Mouse (Mus musculus) heart, postnatal 0 days (tissue): Measurements from ENCODE around the gene Ahctf1. TPM values are rescaled to one million over a fixed set of nuclear protein-coding genes. Genes with fewer than 3 reads are reported as not detected.

Experiments
- ATAC-seq: fragments of 200-750 bp; cut with Nextera tagmentation; 2 replicates; pipeline ENCODE4 v1.8.0; 2017; ENCODE audit warnings: low read depth, moderate number of reproducible peaks, moderate library complexity; ENCODE audit not compliant: insufficient read depth
- DNase-seq: peaks from one replicate; pipeline ENCODE4 v3.0.0-alpha.2; 2016; ENCODE audit warnings: low spot score
- H3K27ac ChIP-seq: fragments of 300-500 bp; sonication (generic); 2 replicates; pipeline ENCODE4 v1.5.1; 2014; ENCODE audit warnings: low read depth, mild to moderate bottlenecking
- H3K27me3 ChIP-seq: fragments of 300-500 bp; sonication (generic); 2 replicates; pipeline ENCODE4 v1.6.1; 2014; ENCODE audit warnings: low read length, mixed read lengths; ENCODE audit not compliant: control insufficient read depth, insufficient read depth
- H3K36me3 ChIP-seq: fragments of 300-500 bp; sonication (generic); replicated peaks from 2 replicates; pipeline ENCODE4 v1.6.1; 2014; ENCODE audit warnings: low read length, mixed read lengths; ENCODE audit not compliant: control insufficient read depth, insufficient read depth
- H3K4me1 ChIP-seq: fragments of 300-500 bp; sonication (generic); 2 replicates; pipeline ENCODE4 v1.6.1; 2014; ENCODE audit warnings: antibody characterized with exemption; ENCODE audit not compliant: control insufficient read depth, insufficient read depth
- H3K4me2 ChIP-seq: fragments of 300-500 bp; sonication (generic); 2 replicates; pipeline ENCODE4 v1.6.1; 2014; ENCODE audit warnings: low read depth, mild to moderate bottlenecking, low read length, moderate library complexity
- H3K4me3 ChIP-seq: fragments of 300-500 bp; sonication (generic); 2 replicates; pipeline ENCODE4 v1.5.1; 2014; ENCODE audit warnings: low read depth, low read length
- H3K9ac ChIP-seq: fragments of 300-500 bp; sonication (generic); replicated peaks from 2 replicates; pipeline ENCODE4 v1.6.1; 2014; ENCODE audit warnings: low read depth, low read length, mixed read lengths
- H3K9me3 ChIP-seq: fragments of 300-500 bp; sonication (generic); replicated peaks from 2 replicates; pipeline ENCODE4 v1.6.1; 2016; ENCODE audit warnings: low read length; ENCODE audit not compliant: control insufficient read depth
- CTCF ChIP-seq: IDR thresholded peaks from 2 replicates; pipeline ENCODE4 v1.5.1; 2016; ENCODE audit warnings: antibody characterized with exemption, control low read depth, low read depth
- EP300 ChIP-seq: IDR thresholded peaks from 2 replicates; pipeline ENCODE4 v1.6.1; 2016; ENCODE audit warnings: antibody characterized with exemption, low read depth
- WGBS: fragments of 180-500 bp; shearing (Covaris S2); extraction: QIAGEN DNeasy Blood & Tissue Kit; methylation state at CpG from one replicate; pipeline ENCODE4 v1.1.7; 2014; 5-methylcytosine and 5-hydroxymethylcytosine counted together
- polyA plus RNA-seq: library from polyadenylated mRNA; unstranded; fragments of >200 nt; fragmentation: Nextera tagmentation; extraction: Ambion mirVana; gene quantifications from 2 replicates; pipeline ENCODE4 v1.2.1, GENCODE M21; 2015
- total RNA-seq: library from RNA; depleted of rRNA; stranded (reverse); fragments of >200 nt; gene quantifications from 2 replicates; pipeline ENCODE4 v1.2.3, GENCODE M21; 2014; ENCODE audit warnings: low replicate concordance

The Ahctf1 gene
- total and polyA plus RNA-seq, 2 experiments from 2014 or later, result 8.0 to 20.9 TPM

DNA sequence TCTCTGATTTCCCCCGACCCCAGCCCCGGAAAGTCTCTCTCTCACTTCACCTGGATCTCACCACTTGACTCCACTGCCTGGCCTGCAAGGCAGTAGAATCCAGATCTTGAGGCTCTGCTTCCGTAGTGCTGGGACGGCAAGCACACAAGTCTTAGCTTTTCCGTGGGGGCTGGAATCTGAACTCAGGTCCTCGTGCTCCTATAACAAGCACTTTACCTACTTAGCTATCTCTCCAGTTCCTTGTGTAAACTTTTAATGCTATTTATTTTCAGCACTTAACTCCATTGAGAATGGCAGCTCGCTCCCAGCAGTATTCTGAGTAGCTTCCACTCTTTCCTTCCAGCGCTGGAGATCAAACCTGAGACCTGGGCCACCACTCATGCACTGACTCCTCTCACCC lies 26.6 kb downstream of the Ahctf1 start:
- Histone ChIP-seq H3K4me3 (no peak overlapping the region), H3K9ac (no peak overlapping the region), H3K36me3 (peaks cover 84% of the 10 kb centered on the region), H3K4me2 (no peak overlapping the region), H3K27me3 (no peaks in the 10 kb centered on the region), H3K27ac (no peak overlapping the region), H3K9me3 (no peaks in the 10 kb centered on the region), H3K4me1 (no peaks in the 10 kb centered on the region)
- DNase-seq (no peak), ATAC-seq (no peak)
- TF ChIP-seq EP300 (no peak), CTCF (no peak)
- 89% methylated on average over 8 of the region's 8 CpGs for whole genome bisulfite sequencing

DNA sequence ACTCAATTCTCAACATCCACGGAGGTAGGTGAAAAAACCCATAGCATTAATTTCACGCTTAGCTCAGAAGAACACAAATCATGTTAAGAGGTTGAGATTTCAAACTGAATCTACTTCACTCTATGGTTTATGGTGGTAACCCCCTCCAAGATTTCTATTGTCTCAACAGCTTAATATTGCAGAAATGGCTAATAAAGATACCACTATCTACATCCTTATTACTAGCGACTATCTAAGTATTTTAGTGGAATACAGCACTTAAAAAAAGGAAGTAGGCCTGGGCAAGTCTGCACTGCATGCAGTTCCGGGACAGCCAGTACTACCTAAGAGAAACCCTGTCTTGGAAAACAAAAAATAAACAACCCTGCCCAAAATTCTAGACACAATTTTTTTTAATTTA lies 42.9 kb downstream of the Ahctf1 start:
- WGBS, result 89% methylated on average over 4 of the region's 4 CpGs
- no peaks in the 10 kb centered on the region for H3K9me3 ChIP-seq
- DNase-seq, result no peak
- H3K9ac ChIP-seq, result no peak overlapping the region
- H3K4me1 ChIP-seq, result no peaks in the 10 kb centered on the region
- peaks cover 76% of the 10 kb centered on the region for H3K36me3 ChIP-seq
- H3K4me2 ChIP-seq, result no peak overlapping the region
- H3K4me3 ChIP-seq, result no peak overlapping the region
- TF ChIP-seq EP300 (no peak), CTCF (no peak)
- no peak overlapping the region for H3K27ac ChIP-seq
- ATAC-seq, result no peak
- no peaks in the 10 kb centered on the region for H3K27me3 ChIP-seq

DNA sequence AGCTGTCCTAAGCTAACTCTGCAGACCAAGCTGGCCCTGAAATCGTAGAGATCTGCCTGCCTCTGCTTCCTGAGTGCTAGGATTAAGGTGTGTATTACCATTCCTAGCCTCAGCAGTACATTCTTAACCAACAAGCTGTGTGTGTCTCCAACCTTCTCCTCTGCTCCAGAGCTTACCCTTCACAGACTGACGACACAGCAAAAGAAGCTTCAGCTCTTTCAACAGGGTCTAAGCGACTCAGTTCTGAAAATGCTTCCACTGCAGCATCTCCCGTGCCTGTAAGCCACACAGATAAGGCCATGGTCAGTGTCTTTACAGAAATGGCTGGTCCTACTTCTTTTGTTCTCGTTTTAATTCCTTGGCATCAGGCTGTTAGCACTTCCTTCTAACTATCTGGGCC lies 43.4 kb downstream of the Ahctf1 start:
- no peak overlapping the region for H3K9ac ChIP-seq
- TF ChIP-seq CTCF (no peak), EP300 (no peak)
- no peak overlapping the region for H3K27ac ChIP-seq
- no peaks in the 10 kb centered on the region for H3K4me1 ChIP-seq
- H3K27me3 ChIP-seq, result no peaks in the 10 kb centered on the region
- no peak overlapping the region for H3K4me3 ChIP-seq
- peaks cover 77% of the 10 kb centered on the region for H3K36me3 ChIP-seq
- DNase-seq, result no peak
- no peak overlapping the region for H3K4me2 ChIP-seq
- WGBS, result 79% methylated on average over 5 of the region's 5 CpGs
- no peaks in the 10 kb centered on the region for H3K9me3 ChIP-seq
- no peak for ATAC-seq

DNA sequence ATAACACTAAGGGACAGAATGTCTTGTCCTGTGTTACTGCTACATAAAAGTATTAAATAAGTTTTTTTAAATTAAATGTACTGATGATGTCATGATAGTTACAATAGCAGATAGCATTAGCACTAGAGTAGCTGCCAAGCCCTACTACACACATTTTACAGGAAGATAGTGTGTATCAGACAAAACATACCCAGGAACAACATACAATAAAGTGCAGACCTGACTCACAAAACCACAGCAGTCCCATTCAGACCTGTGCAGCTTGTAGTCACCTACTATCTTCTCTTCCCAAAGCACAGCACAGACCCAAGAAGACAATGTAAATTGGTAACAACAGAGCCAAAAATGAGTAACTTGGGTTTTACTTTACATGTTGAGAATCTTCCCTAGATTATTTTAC lies 47.0 kb downstream of the Ahctf1 start:
- peaks cover 80% of the 10 kb centered on the region for H3K36me3 ChIP-seq
- no peak overlapping the region for H3K9ac ChIP-seq
- no peak overlapping the region for H3K4me2 ChIP-seq
- DNase-seq (no peak), ATAC-seq (no peak)
- H3K27me3 ChIP-seq, result no peaks in the 10 kb centered on the region
- H3K27ac ChIP-seq, result no peak overlapping the region
- H3K4me3 ChIP-seq, result no peak overlapping the region
- TF ChIP-seq CTCF, result no peak
- no peak for TF ChIP-seq EP300
- H3K9me3 ChIP-seq, result no peaks in the 10 kb centered on the region
- H3K4me1 ChIP-seq, result no peaks in the 10 kb centered on the region

DNA sequence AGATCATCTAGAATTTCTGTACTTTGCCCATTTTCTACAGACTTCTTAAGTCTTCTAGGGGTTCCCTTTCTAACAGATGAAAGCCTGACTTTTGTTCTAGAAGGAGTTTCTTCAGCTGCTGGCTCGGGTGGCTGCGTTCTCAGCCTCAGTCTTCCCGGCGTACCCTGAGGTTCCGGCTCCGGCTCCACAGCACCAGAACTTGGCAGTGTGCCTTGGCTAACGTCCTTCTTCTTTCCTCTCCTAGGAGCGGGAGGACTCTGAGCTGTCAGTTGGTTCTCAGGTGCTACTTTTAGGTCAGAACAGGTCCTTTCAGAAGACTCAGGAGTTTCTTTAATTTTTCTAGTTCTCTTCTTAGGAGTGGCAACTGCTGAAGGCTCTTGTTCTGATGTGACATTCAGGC lies 50.5 kb downstream of the Ahctf1 start:
- no peak overlapping the region for H3K4me3 ChIP-seq
- H3K27ac ChIP-seq, result no peak overlapping the region
- no peak overlapping the region for H3K9ac ChIP-seq
- WGBS, result 87% methylated on average over 8 of the region's 8 CpGs
- no peaks in the 10 kb centered on the region for H3K27me3 ChIP-seq
- TF ChIP-seq CTCF, result no peak
- no peak for TF ChIP-seq EP300
- ATAC-seq (no peak), DNase-seq (no peak)
- peaks cover 75% of the 10 kb centered on the region for H3K36me3 ChIP-seq
- H3K4me2 ChIP-seq, result no peak overlapping the region
- H3K4me1 ChIP-seq, result no peaks in the 10 kb centered on the region
- H3K9me3 ChIP-seq, result no peaks in the 10 kb centered on the region

DNA sequence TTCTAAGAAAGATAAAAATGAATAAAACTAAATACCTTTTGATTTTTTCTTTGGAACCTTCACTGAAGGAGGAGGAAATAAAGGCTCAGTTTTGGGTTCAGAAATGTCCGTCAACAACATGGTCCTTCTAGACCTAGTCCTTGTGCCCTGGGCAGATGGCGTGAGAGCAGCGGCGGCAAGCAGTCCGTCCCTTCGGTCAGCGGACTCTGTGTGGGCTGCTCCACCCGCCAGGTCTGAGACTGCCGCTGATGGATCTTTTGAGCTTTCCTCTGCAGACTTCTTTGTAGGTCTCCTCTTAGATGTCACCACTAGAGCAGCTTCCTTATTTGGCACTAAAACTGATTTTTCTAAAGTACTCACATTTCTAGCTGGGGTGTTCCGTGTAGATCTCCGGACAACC lies 51.2 kb downstream of the Ahctf1 start:
- H3K4me2 ChIP-seq, result no peak overlapping the region
- no peak overlapping the region for H3K9ac ChIP-seq
- no peak for TF ChIP-seq EP300
- TF ChIP-seq CTCF, result no peak
- no peaks in the 10 kb centered on the region for H3K27me3 ChIP-seq
- H3K4me1 ChIP-seq, result no peaks in the 10 kb centered on the region
- DNase-seq, result no peak
- peaks cover 76% of the 10 kb centered on the region for H3K36me3 ChIP-seq
- WGBS, result 94% methylated on average over 11 of the region's 11 CpGs
- no peak overlapping the region for H3K27ac ChIP-seq
- no peaks in the 10 kb centered on the region for H3K9me3 ChIP-seq
- no peak overlapping the region for H3K4me3 ChIP-seq
- ATAC-seq, result no peak
